ENCODE assay signal across 15 mouse cellular contexts in genomic region chr11:80148313-80148712, GRCm38 (mm10). TPM values are rescaled to one million over a fixed set of nuclear protein-coding genes. Genes with fewer than 3 reads are reported as not detected.
DNase-seq lines count a peak whose midpoint lies in the region; ATAC-seq lines count a peak whose summit lies in the region.
"Had no signal": no experiment of that assay in that cellular context is flagged by ENCODE, and none has a peak within 500 bp of the region (broad histone marks: within the 10 kb centered on the region; RNA-seq: fewer than 3 reads in every experiment).

No protein-coding gene starts in this region.

- no peak for ATAC-seq in heart, embryonic 11.5 days (replicated peaks; ENCODE audit: insufficient number of reproducible peaks, low FRiP score, low TSS enrichment)
- ATAC-seq: forebrain, embryonic 16.5 days had no signal

- 29% methylated on average over 1 of the region's 1 CpGs for WGBS in heart, embryonic 11.5 days (ENCODE audit: insufficient replicate concordance)

- no peak overlapping the region for H3K4me2 ChIP-seq in heart, embryonic 11.5 days
- H3K4me2 ChIP-seq: embryonic facial prominence, embryonic 15.5 days; heart, embryonic 15.5 days had no signal

- H3K4me1 ChIP-seq in heart, embryonic 11.5 days (ENCODE audit: control insufficient read depth, insufficient read depth, low read length), result no peaks in the 10 kb centered on the region
- H3K4me1 ChIP-seq: embryonic facial prominence, embryonic 15.5 days; heart, embryonic 15.5 days had no signal

- peak; percentile 99 for DNase-seq in heart, adult 11 months
- DNase-seq in brain, adult 2 months (ENCODE audit: low read depth, low spot score), result peak; percentile 12
- peak; percentile 34 for DNase-seq in heart, postnatal 4 days
- DNase-seq in retina, embryonic 14.5 days (ENCODE audit: low spot score), result peak; percentile 11
- no peak for DNase-seq in right cerebral cortex, postnatal 25 days
- DNase-seq in cerebellum, adult 8-10 months, result no peak
- no peak for DNase-seq in spleen, postnatal 10 days (ENCODE audit: low spot score in 2 of 2)
- DNase-seq: adrenal gland, postnatal 14 days; B cell, adult 2 months had no signal

- H3K27me3 ChIP-seq in heart, embryonic 11.5 days (ENCODE audit: control insufficient read depth, insufficient read depth, low read length), result peaks cover 12% of the 10 kb centered on the region

- H3K4me3 ChIP-seq in heart, embryonic 11.5 days (ENCODE audit: low read depth, low read length), result no peak overlapping the region
- H3K4me3 ChIP-seq: embryonic facial prominence, embryonic 15.5 days; heart, embryonic 15.5 days; myocyte had no signal

- no peak overlapping the region for H3K27ac ChIP-seq in heart, embryonic 11.5 days (ENCODE audit: low read depth, low read length)
- H3K27ac ChIP-seq: embryonic facial prominence, embryonic 15.5 days; heart, embryonic 15.5 days had no signal

- no peak overlapping the region for H3K9ac ChIP-seq in heart, embryonic 11.5 days (ENCODE audit: low read depth, low read length)
- H3K9ac ChIP-seq: embryonic facial prominence, embryonic 15.5 days; heart, embryonic 15.5 days had no signal

- no peaks in the 10 kb centered on the region for H3K36me3 ChIP-seq in heart, embryonic 11.5 days (ENCODE audit: control insufficient read depth, insufficient read depth, low read length)
- H3K36me3 ChIP-seq: embryonic facial prominence, embryonic 15.5 days; heart, embryonic 15.5 days had no signal

- no peaks in the 10 kb centered on the region for H3K9me3 ChIP-seq in heart, embryonic 11.5 days (replicated peaks; ENCODE audit: control insufficient read depth, low read length)
- H3K9me3 ChIP-seq: embryonic facial prominence, embryonic 15.5 days; heart, embryonic 15.5 days had no signal

RNA-seq across cellular contexts. Expression of gene Adap2, which starts 5.6 kb away (rescaled TPM):
- 0.39 and 0.73 TPM in 2 replicates for polyA plus RNA-seq in heart, embryonic 11.5 days (2014; fragmentation: Nextera tagmentation; extraction: Ambion mirVana)
- total RNA-seq in heart, postnatal 4 days (2021), result 1 to 10 TPM; 3.6 to 4.3 TPM
- total RNA-seq: megakaryocyte-erythroid progenitor cell, adult 5-6 weeks had no signal

RNA-seq across cellular contexts. Expression of gene Tefm, which starts 6.3 kb away (rescaled TPM):
- 28.2 and 31.5 TPM in 2 replicates for polyA plus RNA-seq in heart, embryonic 11.5 days (2014; fragmentation: Nextera tagmentation; extraction: Ambion mirVana)
- total RNA-seq in heart, postnatal 4 days (2021), result 10 to 100 TPM; 19.1 to 19.5 TPM

RNA-seq across cellular contexts. Expression of gene Rnf135, which starts 35.3 kb away (rescaled TPM):
- 6.1 and 8.3 TPM in 2 replicates for polyA plus RNA-seq in heart, embryonic 11.5 days (2014; fragmentation: Nextera tagmentation; extraction: Ambion mirVana)
- 1 to 10 TPM; 5.2 to 8.5 TPM for total RNA-seq in heart, postnatal 4 days (2021)

RNA-seq across cellular contexts. Expression of gene Atad5, which starts 59.1 kb away (rescaled TPM):
- polyA plus RNA-seq in heart, embryonic 11.5 days (2014; fragmentation: Nextera tagmentation; extraction: Ambion mirVana), result 8.1 and 8.9 TPM in 2 replicates
- 1 to 10 TPM; 8.2 to 8.8 TPM for total RNA-seq in heart, postnatal 4 days (2021)

Comparison
In these comparisons a context has a peak if more than half of its experiments do, and no peak if none do; other contexts are left out.
1. DNase-seq: peak in heart, adult 11 months (single experiment), brain, adult 2 months (single experiment), heart, postnatal 4 days (single experiment) and retina, embryonic 14.5 days (single experiment); none in right cerebral cortex, postnatal 25 days (single experiment), cerebellum, adult 8-10 months (single experiment) and spleen, postnatal 10 days (0 of 2).